Mouse (Mus musculus): Measurements from ENCODE around the gene Gm10142. TPM values are rescaled to one million over a fixed set of nuclear protein-coding genes. Genes with fewer than 3 reads are reported as not detected.
"Not testable (repeated sequence)": the region's sequence is repeated elsewhere in the genome, so short reads cannot be mapped to it uniquely, and the experiment has no call there.

Gene Gm10142
- polyA plus RNA-seq, 1 experiment, result not detected

GRCm38 (mm10) chr10:77753448-77753847 is 37.8 kb downstream of the Gm10142 start:
- TF ChIP-seq CTCF (IDR thresholded peaks at IDR 0.05; ENCODE audit: borderline replicate concordance, extremely low read depth, insufficient read depth, insufficient read length) (no peak), POLR2A (IDR thresholded peaks at IDR 0.05; ENCODE audit: borderline replicate concordance, extremely low read depth, insufficient read depth, insufficient read length, poor library complexity, severe bottlenecking) (no peak)
- no peak for DNase-seq (ENCODE audit: low read depth)

GRCm38 (mm10) chr10:77759582-77759981 is 44.0 kb downstream of the Gm10142 start, which contains the start of gene Gm3233:
Gene Gm3233, minus strand, starts transcription at chr10:77759682.
- not testable (repeated sequence) for DNase-seq (ENCODE audit: low read depth)

Other genes with a start within 250 kb of the Gm10142 start
- gene Fam207a, start 200.0 kb upstream of the Gm10142 start, polyA plus RNA-seq (2012; rRNA removed), result 38.1 and 38.8 TPM in 2 replicates
- 0.62 and 0.94 TPM in 2 replicates for gene Itgb2, start 185.6 kb upstream of the Gm10142 start, polyA plus RNA-seq (2012; rRNA removed)
- gene Pttg1ip, start 134.1 kb upstream of the Gm10142 start, polyA plus RNA-seq (2012; rRNA removed), result 70.0 and 74.8 TPM in 2 replicates
- 368 and 420 TPM in 2 replicates for gene Sumo3, start 109.7 kb upstream of the Gm10142 start, polyA plus RNA-seq (2012; rRNA removed)
- gene Gm49325, start 109.6 kb upstream of the Gm10142 start, polyA plus RNA-seq (2012; rRNA removed), result not detected in 2 replicates
- gene Ube2g2, start 93.5 kb upstream of the Gm10142 start, polyA plus RNA-seq (2012; rRNA removed), result 56.9 and 57.7 TPM in 2 replicates
- gene Tspear, start 29.2 kb upstream of the Gm10142 start, polyA plus RNA-seq (2012; rRNA removed), result 1.5 and 1.6 TPM in 2 replicates
- gene Gm19402, start 25.1 kb upstream of the Gm10142 start, polyA plus RNA-seq (2012; rRNA removed), result not detected in 2 replicates
- not detected in 2 replicates for gene Gm9508, start 18.6 kb upstream of the Gm10142 start, polyA plus RNA-seq (2012; rRNA removed)
- not detected in 2 replicates for gene Gm10272, start 9.2 kb upstream of the Gm10142 start, polyA plus RNA-seq (2012; rRNA removed)
- not detected in 2 replicates for gene Gm10024, start 4.3 kb upstream of the Gm10142 start, polyA plus RNA-seq (2012; rRNA removed)
- gene Krtap12-1, start 4.8 kb downstream of the Gm10142 start, polyA plus RNA-seq (2012; rRNA removed), result not detected in 2 replicates
- not detected in 2 replicates for gene Gm10100, start 10.7 kb downstream of the Gm10142 start, polyA plus RNA-seq (2012; rRNA removed)
- gene Gm18596, start 26.8 kb downstream of the Gm10142 start, polyA plus RNA-seq (2012; rRNA removed), result not detected in 2 replicates
- not detected in 2 replicates for gene Gm9736, start 35.5 kb downstream of the Gm10142 start, polyA plus RNA-seq (2012; rRNA removed)
- gene Gm3233, start 43.9 kb downstream of the Gm10142 start, polyA plus RNA-seq (2012; rRNA removed), result not detected in 2 replicates
- not detected in 2 replicates for gene Gm3238, start 55.5 kb downstream of the Gm10142 start, polyA plus RNA-seq (2012; rRNA removed)
- gene Gm7138, start 61.1 kb downstream of the Gm10142 start, polyA plus RNA-seq (2012; rRNA removed), result not detected in 2 replicates
- not detected in 2 replicates for gene Gm3250, start 66.7 kb downstream of the Gm10142 start, polyA plus RNA-seq (2012; rRNA removed)
- gene Gm7137, start 72.4 kb downstream of the Gm10142 start, polyA plus RNA-seq (2012; rRNA removed), result not detected in 2 replicates
- not detected in 2 replicates for gene Gm9639, start 79.3 kb downstream of the Gm10142 start, polyA plus RNA-seq (2012; rRNA removed)
- not detected in 2 replicates for gene Gm19668, start 83.3 kb downstream of the Gm10142 start, polyA plus RNA-seq (2012; rRNA removed)
- gene Gm9507, start 96.0 kb downstream of the Gm10142 start, polyA plus RNA-seq (2012; rRNA removed), result not detected in 2 replicates
- gene Gm2696, start 98.9 kb downstream of the Gm10142 start, polyA plus RNA-seq (2012; rRNA removed), result 0.14 TPM in 1 of 2 replicates, not detected in the other
- not detected in 2 replicates for gene Krtap10-4, start 111.3 kb downstream of the Gm10142 start, polyA plus RNA-seq (2012; rRNA removed)
- gene Krtap10-10, start 120.1 kb downstream of the Gm10142 start, polyA plus RNA-seq (2012; rRNA removed), result not detected in 2 replicates
- gene Gm36176, start 131.0 kb downstream of the Gm10142 start, polyA plus RNA-seq (2012; rRNA removed), result not detected in 2 replicates
- 0.10 TPM in 1 of 2 replicates, not detected in the other for gene Gm10318, start 137.1 kb downstream of the Gm10142 start, polyA plus RNA-seq (2012; rRNA removed)
- gene Gm3285, start 146.2 kb downstream of the Gm10142 start, polyA plus RNA-seq (2012; rRNA removed), result not detected in 2 replicates
- gene Lrrc3, start 186.7 kb downstream of the Gm10142 start, polyA plus RNA-seq (2012; rRNA removed), result 9.5 and 15.3 TPM in 2 replicates

Measured in brain, embryonic 14.5 days (tissue).